Mouse (Mus musculus) frontal cortex, postnatal 36 days (tissue): ENCODE measurements around the gene Zc3h12d.
"Not testable (repeated sequence)": the region's sequence is repeated elsewhere in the genome, so short reads cannot be mapped to it uniquely, and the experiment has no call there.

Experiments used
- DNase-seq, 2 experiments: peaks; one replicate each; pipeline ENCODE4 v3.0.0; 2022; ENCODE audit warnings: low spot score in 2 of 2

Zc3h12d gene

GRCm38 (mm10) chr10:7870571-7871315, 38.5 kb downstream of the Zc3h12d start:
- DNase-seq, result peak; percentile 51 to 61

- DNase-seq, result no peak
Observed at GRCm38 (mm10) chr10:7871381-7872020, 39.2 kb downstream of the Zc3h12d start.

- no peak for DNase-seq
Observed at GRCm38 (mm10) chr10:7874194-7874593, 41.9 kb downstream of the Zc3h12d start.

- not testable (repeated sequence) for DNase-seq
Observed at GRCm38 (mm10) chr10:7880283-7880682, 48.0 kb downstream of the Zc3h12d start.

- no peak for DNase-seq
Observed at GRCm38 (mm10) chr10:7881971-7882370, 49.7 kb downstream of the Zc3h12d start.

- DNase-seq, result peak; percentile 75 to 81
Observed at GRCm38 (mm10) chr10:7883524-7883923, 51.3 kb downstream of the Zc3h12d start.

- DNase-seq, result no peak
Observed at GRCm38 (mm10) chr10:7888256-7888868, 56.1 kb downstream of the Zc3h12d start.

- peak; percentile 39 to 71 for DNase-seq
Observed at GRCm38 (mm10) chr10:7900719-7901627, 68.7 kb downstream of the Zc3h12d start.

GRCm38 (mm10) chr10:7904157-7904556, 71.9 kb downstream of the Zc3h12d start:
- DNase-seq, result no peak

GRCm38 (mm10) chr10:7907151-7907550, 74.9 kb downstream of the Zc3h12d start:
- DNase-seq, result no peak

GRCm38 (mm10) chr10:7911268-7911667, 79.0 kb downstream of the Zc3h12d start:
- DNase-seq, result no peak
